Mouse (Mus musculus): ENCODE data around the gene Gm7534. TPM values are rescaled to one million over a fixed set of nuclear protein-coding genes. Genes with fewer than 3 reads are reported as not detected.
"Not testable (repeated sequence)": the region's sequence is repeated elsewhere in the genome, so short reads cannot be mapped to it uniquely, and the experiment has no call there.

Gene Gm7534
- polyA plus RNA-seq, 1 experiment from 2014 or later = not detected

- Histone ChIP-seq H3K36me3 (ENCODE audit: insufficient read depth, low read length) (no peaks in the 10 kb centered on the region), H3K4me1 (ENCODE audit: insufficient read depth, low read depth, low read length) (no peaks in the 10 kb centered on the region), H3K9me3 (ENCODE audit: low read length) (no peaks in the 10 kb centered on the region), H3K27me3 (replicated peaks; ENCODE audit: insufficient read depth, low read length) (no peaks in the 10 kb centered on the region), H3K4me2 (replicated peaks; ENCODE audit: low read depth, low read length) (no peak overlapping the region), H3K4me3 (ENCODE audit: low read depth, low read length) (no peak overlapping the region), H3K9ac (replicated peaks; ENCODE audit: low read depth) (no peak overlapping the region), H3K27ac (ENCODE audit: low read length) (no peak overlapping the region)
- WGBS = 82% methylated on average over 5 of the region's 6 CpGs
- no peak for ATAC-seq
- peak; percentile 3 for DNase-seq (ENCODE audit: low spot score)
- TF ChIP-seq CTCF (IDR thresholded peaks at IDR 0.05) (no peak), EP300 (IDR thresholded peaks at IDR 0.05) (no peak)
Observed at GRCm38 (mm10) chr4:134164591-134164990, 38.2 kb downstream of the Gm7534 start.

- 8% methylated on average over 26 of the region's 30 CpGs for WGBS
- not testable (repeated sequence) for H3K27me3 ChIP-seq (replicated peaks; ENCODE audit: insufficient read depth, low read length); H3K9me3 ChIP-seq (ENCODE audit: low read length); ATAC-seq; H3K4me1 ChIP-seq (ENCODE audit: insufficient read depth, low read depth, low read length); H3K36me3 ChIP-seq (ENCODE audit: insufficient read depth, low read length)
- Histone ChIP-seq H3K4me2 (replicated peaks; ENCODE audit: low read depth, low read length) (peak overlapping the region; percentile 43), H3K27ac (ENCODE audit: low read length) (peak overlapping the region; percentile 38; the same call in 1 of the 2 replicates), H3K4me3 (ENCODE audit: low read depth, low read length) (peak overlapping the region; percentile 44), H3K9ac (replicated peaks; ENCODE audit: low read depth) (0 out of 2 replicates have a peak overlapping the region, but pooled peaks have one; percentile 29)
- DNase-seq (ENCODE audit: low spot score) = peak; percentile 69
Observed at GRCm38 (mm10) chr4:134160071-134160470, 42.7 kb downstream of the Gm7534 start.

GRCm38 (mm10) chr4:134158774-134159173 lies 44.0 kb downstream of the Gm7534 start:
- Histone ChIP-seq H3K9me3 (ENCODE audit: low read length) (no peaks in the 10 kb centered on the region), H3K4me2 (replicated peaks; ENCODE audit: low read depth, low read length) (no peak overlapping the region), H3K9ac (replicated peaks; ENCODE audit: low read depth) (no peak overlapping the region), H3K27me3 (replicated peaks; ENCODE audit: insufficient read depth, low read length) (no peaks in the 10 kb centered on the region), H3K27ac (ENCODE audit: low read length) (no peak overlapping the region), H3K4me3 (ENCODE audit: low read depth, low read length) (no peak overlapping the region), H3K4me1 (ENCODE audit: insufficient read depth, low read depth, low read length) (no peaks in the 10 kb centered on the region; the same call in 1 of the 2 replicates), H3K36me3 (ENCODE audit: insufficient read depth, low read length) (0 out of 2 replicates have a peak, but pooled peaks cover 3% of the 10 kb centered on the region)
- ATAC-seq = no peak
- no peak for DNase-seq (ENCODE audit: low spot score)
- 83% methylated on average over 6 of the region's 6 CpGs for WGBS
- TF ChIP-seq EP300 (IDR thresholded peaks at IDR 0.05) (no peak), CTCF (IDR thresholded peaks at IDR 0.05) (no peak)

- Histone ChIP-seq H3K27ac (ENCODE audit: low read length) (no peak overlapping the region), H3K9me3 (ENCODE audit: low read length) (no peaks in the 10 kb centered on the region), H3K9ac (replicated peaks; ENCODE audit: low read depth) (no peak overlapping the region), H3K4me3 (ENCODE audit: low read depth, low read length) (no peak overlapping the region), H3K4me2 (replicated peaks; ENCODE audit: low read depth, low read length) (no peak overlapping the region), H3K4me1 (ENCODE audit: insufficient read depth, low read depth, low read length) (no peaks in the 10 kb centered on the region; the same call in 1 of the 2 replicates), H3K36me3 (ENCODE audit: insufficient read depth, low read length) (0 out of 2 replicates have a peak, but pooled peaks cover 3% of the 10 kb centered on the region), H3K27me3 (replicated peaks; ENCODE audit: insufficient read depth, low read length) (no peaks in the 10 kb centered on the region)
- no peak for ATAC-seq
- TF ChIP-seq EP300 (IDR thresholded peaks at IDR 0.05) (no peak), CTCF (IDR thresholded peaks at IDR 0.05) (no peak)
- no peak for DNase-seq (ENCODE audit: low spot score)
- 80% methylated on average over 2 of the region's 2 CpGs for WGBS
Observed at GRCm38 (mm10) chr4:134157558-134157957, 45.2 kb downstream of the Gm7534 start.

- Histone ChIP-seq H3K4me2 (replicated peaks; ENCODE audit: low read depth, low read length) (no peak overlapping the region), H3K27ac (ENCODE audit: low read length) (peak overlapping the region; percentile 20; the same call in 1 of the 2 replicates), H3K4me3 (ENCODE audit: low read depth, low read length) (no peak overlapping the region), H3K4me1 (ENCODE audit: insufficient read depth, low read depth, low read length) (no peaks in the 10 kb centered on the region; the same call in 1 of the 2 replicates), H3K36me3 (ENCODE audit: insufficient read depth, low read length) (0 out of 2 replicates have a peak, but pooled peaks cover 3% of the 10 kb centered on the region), H3K9ac (replicated peaks; ENCODE audit: low read depth) (no peak overlapping the region), H3K27me3 (replicated peaks; ENCODE audit: insufficient read depth, low read length) (no peaks in the 10 kb centered on the region), H3K9me3 (ENCODE audit: low read length) (no peaks in the 10 kb centered on the region)
- DNase-seq (ENCODE audit: low spot score) = peak; percentile 71
- peak; percentile 76 for ATAC-seq
- 58% methylated on average over 8 of the region's 8 CpGs for WGBS
- no peak for TF ChIP-seq EP300 (IDR thresholded peaks at IDR 0.05)
- TF ChIP-seq CTCF (IDR thresholded peaks at IDR 0.05) = no peak
Observed at GRCm38 (mm10) chr4:134156744-134157143, 46.1 kb downstream of the Gm7534 start.

- no peak for TF ChIP-seq EP300 (IDR thresholded peaks at IDR 0.05)
- TF ChIP-seq CTCF (IDR thresholded peaks at IDR 0.05) = no peak
- Histone ChIP-seq H3K9ac (replicated peaks; ENCODE audit: low read depth) (no peak overlapping the region), H3K4me3 (ENCODE audit: low read depth, low read length) (no peak overlapping the region), H3K4me2 (replicated peaks; ENCODE audit: low read depth, low read length) (no peak overlapping the region), H3K27me3 (replicated peaks; ENCODE audit: insufficient read depth, low read length) (no peaks in the 10 kb centered on the region), H3K4me1 (ENCODE audit: insufficient read depth, low read depth, low read length) (no peaks in the 10 kb centered on the region; the same call in 1 of the 2 replicates), H3K9me3 (ENCODE audit: low read length) (no peaks in the 10 kb centered on the region), H3K36me3 (ENCODE audit: insufficient read depth, low read length) (0 out of 2 replicates have a peak, but pooled peaks cover 9% of the 10 kb centered on the region), H3K27ac (ENCODE audit: low read length) (no peak overlapping the region)
- ATAC-seq = no peak
- 78% methylated on average over 10 of the region's 10 CpGs for WGBS
- no peak for DNase-seq (ENCODE audit: low spot score)
Observed at GRCm38 (mm10) chr4:134155961-134156465, 46.8 kb downstream of the Gm7534 start.
